Mouse (Mus musculus) liver, postnatal 0 days (tissue): Measurements from ENCODE around the gene Sept4.

Source experiments
- CTCF ChIP-seq: sonication (generic); IDR thresholded peaks from 2 replicates; pipeline ENCODE4 v1.5.1; 2016; ENCODE audit warnings: antibody characterized with exemption, low read depth
- EP300 ChIP-seq: IDR thresholded peaks from 2 replicates; pipeline ENCODE4 v1.6.1; 2016; ENCODE audit warnings: antibody characterized with exemption, low read depth, mild to moderate bottlenecking

GRCm38 (mm10) chr11:87578963-87579601 lies 10.4 kb downstream of the Sept4 start:
- TF ChIP-seq CTCF (0 out of 2 replicates have a peak, but pooled peaks have one; percentile 5), EP300 (no peak)
